Mouse (Mus musculus): ENCODE data around the gene Celf1.

- TF ChIP-seq IRF4 (IDR thresholded peaks at IDR 0.05; ENCODE audit: low read depth, low read length) (no peak), CTCF (conservative IDR thresholded peaks at IDR 0.05 in 1 of 2, IDR thresholded peaks at IDR 0.05 in 1 of 2; ENCODE audit: low read depth in 2 of 2, low read length in 2 of 2) (no peak), NELFE (IDR thresholded peaks at IDR 0.05; ENCODE audit: low read depth, low read length) (no peak), POLR2A (IDR thresholded peaks at IDR 0.05; ENCODE audit: low read depth, low read length) (no peak), MAFK (IDR thresholded peaks at IDR 0.05; ENCODE audit: insufficient replicate concordance, low read length) (no peak), ELF1 (IDR thresholded peaks at IDR 0.05; ENCODE audit: low read depth, low read length) (no peak), ZC3H11A (IDR thresholded peaks at IDR 0.05; ENCODE audit: low read depth, low read length) (no peak), CHD1 (IDR thresholded peaks at IDR 0.05; ENCODE audit: low read depth, low read length) (no peak), BHLHE40 (IDR thresholded peaks at IDR 0.05; ENCODE audit: low read depth, low read length) (no peak), ETS1 (conservative IDR thresholded peaks at IDR 0.05; ENCODE audit: low read depth, low read length) (no peak), ZNF384 (IDR thresholded peaks at IDR 0.05; ENCODE audit: low read depth, low read length) (no peak), HCFC1 (IDR thresholded peaks at IDR 0.05; ENCODE audit: low read depth, low read length) (no peak)
Measured at GRCm38 (mm10) chr2:91035385-91035784, 95.2 kb downstream of the Celf1 start, which contains the start of gene Rapsn.
